Mouse (Mus musculus): ENCODE results near the gene Ubr4. TPM values are rescaled to one million over a fixed set of nuclear protein-coding genes. Genes with fewer than 3 reads are reported as not detected.

The Ubr4 gene
- 100 to 1,000 TPM; 109 to 115 TPM for total RNA-seq (2021)
- long read RNA-seq, experiment 1, partial matches to known transcripts: 25 of 27 reads
- long read RNA-seq, experiment 1, other reads (novel, unspliced or antisense): 2 of 27 reads
- long read RNA-seq, experiment 2, partial matches to known transcripts: 28 of 33 reads
- long read RNA-seq, experiment 2, other reads (novel, unspliced or antisense): 5 of 33 reads

DNA sequence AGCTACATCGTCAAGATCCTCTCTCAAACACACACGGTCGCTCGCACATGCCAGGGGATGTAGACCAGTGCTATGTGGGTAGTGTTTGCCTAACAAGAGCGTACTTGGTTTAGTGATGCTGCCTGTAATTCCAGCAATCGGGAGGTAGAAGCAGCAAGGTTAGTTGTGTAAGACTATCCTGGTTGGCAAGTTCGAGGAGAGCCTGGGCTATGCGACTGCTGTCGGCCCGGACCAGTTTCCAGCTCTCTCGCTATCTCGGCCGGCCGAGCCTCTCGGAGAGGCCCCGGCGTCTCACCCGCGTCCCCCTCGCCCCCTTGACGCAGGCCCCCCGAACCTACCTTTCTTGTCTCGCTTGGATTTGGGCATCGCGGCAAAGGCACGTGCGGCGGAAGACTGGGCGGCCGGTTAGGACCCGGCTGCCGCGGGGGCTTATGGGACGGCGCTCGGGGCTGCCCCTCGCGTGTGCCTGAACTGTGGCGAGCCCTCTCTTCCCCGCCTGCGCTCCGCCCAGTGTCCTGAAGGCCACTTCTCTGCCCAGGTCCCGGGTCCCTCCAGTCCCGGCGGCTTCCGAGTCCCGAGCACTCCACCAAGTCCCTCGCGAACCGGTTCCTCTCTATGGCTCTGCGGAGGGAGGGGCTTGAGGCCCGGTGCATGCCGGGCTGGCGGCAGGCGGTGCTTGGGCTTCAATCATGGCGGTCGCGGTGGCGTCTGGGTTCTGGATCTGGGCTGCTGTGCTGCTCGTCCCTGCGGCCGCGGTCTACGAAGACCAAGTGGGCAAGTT, at the start of gene Ubr4, which contains the start of the genes Mrto4 and Emc1:
TSS of gene Ubr4 (plus strand) at position 679 of the 781 bp plus-strand sequence.
TSS of gene Mrto4 (minus strand) at position 646 of the 781 bp plus-strand sequence.
TSS of gene Emc1 (plus strand) at position 657 of the 781 bp plus-strand sequence.
- peak; percentile 81 for DNase-seq (ENCODE audit: low spot score)

DNA sequence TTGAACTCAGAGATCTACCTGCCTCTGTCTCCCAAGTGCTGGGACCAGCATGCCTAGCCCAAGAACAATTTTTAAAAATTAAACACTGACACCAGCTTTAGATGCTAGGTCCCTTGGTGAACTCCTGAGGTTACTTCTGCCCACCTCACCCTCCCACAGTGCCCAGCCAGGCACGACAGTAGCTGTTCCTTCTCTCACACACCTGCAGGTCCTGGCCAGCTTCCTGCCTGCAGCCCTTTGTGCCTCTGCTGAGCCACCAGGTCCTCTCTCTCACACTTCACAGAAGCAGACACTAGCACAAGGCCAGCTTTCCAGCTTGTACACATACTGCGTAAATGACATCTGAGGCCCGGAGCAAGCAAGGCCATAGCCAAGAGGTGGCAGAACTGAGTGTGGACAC, 46.9 kb upstream of the Ubr4 start:
- no peak for DNase-seq (ENCODE audit: low spot score)

DNA sequence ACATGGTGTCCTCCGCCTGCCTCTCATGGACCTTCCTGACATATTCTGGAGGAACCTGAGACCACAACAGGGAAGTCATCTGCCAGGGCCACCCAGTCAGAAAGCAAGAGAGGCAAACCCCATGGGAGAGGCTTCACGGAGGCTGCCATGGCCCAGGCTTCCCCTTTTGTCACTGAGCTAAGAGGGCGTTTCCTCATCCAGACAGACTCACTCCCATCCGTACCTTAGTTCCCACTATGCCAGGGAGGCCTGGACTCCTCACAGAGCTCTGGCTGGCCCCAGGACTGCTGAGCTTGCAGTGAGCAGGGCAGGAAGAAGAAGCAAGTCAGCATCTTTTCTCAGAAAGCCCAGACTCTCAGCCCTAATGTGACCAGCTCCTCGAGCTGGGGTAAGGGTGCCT, 44.5 kb upstream of the Ubr4 start:
- no peak for DNase-seq (ENCODE audit: low spot score)

DNA sequence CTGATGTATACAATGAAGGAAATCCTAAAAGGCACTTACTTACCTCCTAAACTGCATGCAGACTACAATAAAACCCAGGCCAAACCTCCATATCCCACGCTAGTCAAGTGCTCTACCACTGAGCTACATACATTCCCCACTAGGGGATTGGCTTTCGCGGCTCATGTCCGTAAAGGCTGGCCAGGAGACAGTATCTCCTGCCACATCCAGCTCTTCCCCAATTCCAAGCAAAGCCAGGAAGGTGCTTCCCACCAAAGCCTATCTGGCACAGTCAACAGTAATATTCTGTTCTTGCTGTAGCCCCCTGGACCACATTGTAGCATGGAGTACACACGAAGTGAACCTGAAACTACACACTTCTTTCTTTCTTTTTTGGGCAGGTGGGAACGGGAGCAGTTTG, 42.8 kb upstream of the Ubr4 start:
- DNase-seq (ENCODE audit: low spot score): no peak

DNA sequence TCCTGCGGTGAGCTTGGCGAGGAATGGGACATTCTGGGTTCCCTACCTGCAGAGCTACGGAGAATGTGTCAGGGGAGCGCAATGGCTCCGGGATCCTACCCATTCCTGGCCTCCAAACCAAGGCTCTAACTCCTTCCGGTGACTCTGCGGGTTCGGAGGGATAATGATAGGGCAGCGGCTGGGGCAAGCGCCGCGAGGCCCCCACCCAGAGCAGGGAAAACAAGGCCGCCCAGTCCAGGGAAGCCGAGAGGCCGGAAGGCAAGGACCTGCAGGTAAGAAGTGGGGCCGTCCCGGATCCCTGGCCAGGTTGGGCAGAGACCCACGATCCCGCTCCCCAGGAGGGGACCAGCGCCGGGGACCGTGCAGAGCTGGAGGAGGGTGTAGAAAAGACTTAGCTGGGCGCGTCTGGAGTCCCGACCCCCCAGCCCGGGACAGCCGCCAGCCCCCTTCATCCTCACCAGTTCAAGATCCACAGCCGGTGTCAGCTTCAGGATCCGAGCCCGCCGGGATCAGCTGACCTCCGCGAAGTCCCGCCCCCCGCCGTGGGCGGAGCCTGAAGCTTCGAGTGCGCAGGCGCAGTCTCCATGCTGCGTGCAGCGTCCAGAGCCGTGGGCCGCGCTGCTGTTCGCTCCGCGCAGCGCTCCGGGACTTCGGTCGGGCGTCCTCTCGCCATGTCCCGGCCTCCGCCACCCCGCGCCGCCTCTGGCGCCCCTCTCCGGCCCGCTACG, 42.1 kb upstream of the Ubr4 start, which contains the start of the genes Pqlc2 and Akr7a5:
TSS of gene Pqlc2 (minus strand) at position 538 of the 728 bp plus-strand sequence.
TSS of gene Akr7a5 (plus strand) at position 574 of the 728 bp plus-strand sequence.
- peak; percentile 98 for DNase-seq (ENCODE audit: low spot score)

DNA sequence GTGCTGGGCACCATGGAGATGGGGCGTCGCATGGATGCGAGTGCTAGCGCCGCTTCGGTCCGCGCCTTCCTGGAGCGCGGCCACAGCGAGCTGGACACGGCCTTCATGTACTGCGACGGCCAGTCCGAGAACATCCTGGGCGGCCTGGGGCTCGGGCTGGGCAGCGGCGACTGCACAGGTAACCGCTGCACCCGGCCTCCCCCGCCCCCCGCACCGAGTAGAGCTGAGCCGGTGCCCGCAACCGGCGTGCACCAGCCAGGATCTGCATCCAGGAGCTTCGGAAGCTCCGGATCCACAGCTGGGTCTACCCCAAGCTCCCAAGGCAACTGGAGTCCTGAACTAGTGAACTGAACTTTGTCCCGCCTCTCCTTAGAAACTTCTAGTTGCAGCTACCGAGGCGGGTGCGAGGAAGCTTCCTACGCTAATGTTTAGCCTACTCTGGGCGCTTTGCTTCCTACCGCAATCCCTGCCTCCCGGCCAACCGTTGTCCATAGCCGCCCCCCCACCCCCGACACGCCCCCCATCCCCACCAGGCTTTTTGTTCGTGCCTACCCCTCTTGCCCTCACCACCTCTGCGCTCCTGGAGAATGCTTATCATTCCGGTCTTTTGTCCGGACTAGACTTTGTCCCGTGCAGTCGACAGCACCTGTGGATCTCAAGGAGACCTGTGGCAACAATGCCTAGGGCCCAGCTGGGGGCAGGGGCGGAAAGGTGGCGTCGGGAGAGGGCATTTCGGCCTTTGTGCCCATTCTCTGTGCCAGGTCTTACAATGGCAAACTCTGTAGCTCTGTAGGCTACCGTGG, 41.3 kb upstream of the Ubr4 start:
- no peak for DNase-seq (ENCODE audit: low spot score)

DNA sequence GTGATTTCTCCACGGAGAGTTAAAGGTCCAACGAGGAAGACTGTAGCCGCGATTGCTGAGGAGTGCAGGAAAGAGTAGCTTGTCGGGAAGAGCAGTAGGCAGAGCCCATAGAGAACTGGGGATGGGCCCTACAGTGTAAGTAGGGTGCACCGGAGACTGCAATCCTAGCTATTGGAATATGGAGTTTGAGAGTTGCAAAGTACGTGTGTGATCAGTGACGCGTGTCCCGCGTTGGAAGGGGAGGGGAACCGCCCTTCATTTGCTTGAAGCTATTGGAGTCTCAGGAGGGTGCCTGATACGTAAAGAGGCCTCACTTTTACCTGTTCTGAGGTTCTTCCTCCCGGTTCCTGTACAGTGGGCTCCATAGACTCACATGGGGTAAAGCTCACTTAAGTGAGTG, 40.7 kb upstream of the Ubr4 start:
- no peak for DNase-seq (ENCODE audit: low spot score)

DNA sequence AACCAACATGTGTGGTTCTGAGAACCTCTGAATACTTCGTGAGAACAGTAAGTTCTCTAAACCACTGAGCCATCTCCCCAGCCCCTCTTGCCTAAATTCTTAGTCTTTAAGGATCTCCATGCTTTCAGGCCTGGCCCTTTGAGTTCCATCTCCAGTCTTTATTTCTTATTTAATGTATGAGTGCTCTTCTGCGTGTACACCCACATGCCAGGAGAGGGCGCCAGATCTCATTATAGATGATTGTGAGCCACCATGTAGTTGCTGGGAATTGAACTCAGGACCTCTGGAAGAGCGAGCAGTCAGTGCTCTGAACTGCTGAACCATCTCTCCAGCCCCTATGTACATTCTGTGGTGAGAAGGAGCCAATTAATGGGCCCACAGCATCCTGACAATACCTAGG, 39.8 kb upstream of the Ubr4 start:
- peak; percentile 27 for DNase-seq (ENCODE audit: low spot score)

DNA sequence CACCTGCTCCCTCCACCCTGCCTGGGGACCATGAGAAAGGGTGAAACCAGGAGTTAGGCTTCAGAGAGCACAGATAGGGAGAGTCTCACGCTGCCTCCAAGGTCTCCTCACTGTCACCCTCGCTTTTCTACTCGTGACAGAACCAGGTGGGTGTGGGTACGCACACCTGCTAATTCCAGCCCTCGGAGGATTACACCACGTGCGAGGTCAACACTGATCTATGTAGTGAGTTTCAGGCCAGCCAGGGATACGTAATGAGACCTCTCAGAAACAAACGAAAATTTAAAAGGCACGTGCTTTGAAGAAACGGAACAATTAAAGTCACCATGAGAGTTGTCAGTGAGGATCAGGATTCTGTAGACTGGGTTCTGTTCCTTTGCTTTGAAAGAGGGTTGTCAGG, 34.0 kb upstream of the Ubr4 start:
- no peak for DNase-seq (ENCODE audit: low spot score)

DNA sequence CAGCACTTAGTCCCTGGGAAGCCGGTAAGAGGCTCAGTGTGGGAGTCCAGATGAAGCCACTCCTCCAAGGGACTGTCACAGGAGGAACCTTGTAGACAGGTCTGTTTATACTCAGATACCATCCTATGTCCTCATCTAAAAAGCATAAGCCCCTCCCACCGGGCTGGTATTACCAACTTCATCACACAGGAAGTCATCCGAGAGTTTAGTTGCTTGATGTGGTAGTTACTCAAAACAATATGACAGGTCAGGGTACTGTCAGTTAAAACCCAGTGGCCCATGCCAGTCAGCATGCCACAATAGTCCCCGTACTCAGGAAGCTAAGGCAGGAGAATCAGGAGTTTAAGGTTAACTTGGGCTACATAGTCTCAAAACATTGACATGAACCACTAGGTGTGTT, 32.7 kb upstream of the Ubr4 start:
- no peak for DNase-seq (ENCODE audit: low spot score)

DNA sequence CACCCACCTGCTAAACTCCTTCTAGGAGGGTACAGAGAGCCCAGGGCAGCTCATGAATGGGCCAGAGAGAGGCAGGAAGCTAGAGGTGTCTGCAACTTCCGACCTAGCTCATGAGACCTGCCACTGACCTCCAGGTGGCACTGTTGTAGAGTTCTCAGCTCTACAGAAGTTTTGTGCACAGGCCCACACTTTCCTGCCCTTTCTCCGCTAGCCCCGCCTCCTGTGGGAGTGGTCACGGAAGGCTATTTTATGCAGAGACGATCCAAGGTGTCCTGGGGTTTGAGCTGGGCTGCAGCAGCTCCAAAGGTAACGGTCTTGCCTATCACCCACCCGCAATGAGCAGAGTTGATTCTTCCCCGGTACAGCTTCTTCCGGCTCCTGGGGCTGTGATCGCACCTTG, 21.8 kb upstream of the Ubr4 start:
- peak; percentile 68 for DNase-seq (ENCODE audit: low spot score)

DNA sequence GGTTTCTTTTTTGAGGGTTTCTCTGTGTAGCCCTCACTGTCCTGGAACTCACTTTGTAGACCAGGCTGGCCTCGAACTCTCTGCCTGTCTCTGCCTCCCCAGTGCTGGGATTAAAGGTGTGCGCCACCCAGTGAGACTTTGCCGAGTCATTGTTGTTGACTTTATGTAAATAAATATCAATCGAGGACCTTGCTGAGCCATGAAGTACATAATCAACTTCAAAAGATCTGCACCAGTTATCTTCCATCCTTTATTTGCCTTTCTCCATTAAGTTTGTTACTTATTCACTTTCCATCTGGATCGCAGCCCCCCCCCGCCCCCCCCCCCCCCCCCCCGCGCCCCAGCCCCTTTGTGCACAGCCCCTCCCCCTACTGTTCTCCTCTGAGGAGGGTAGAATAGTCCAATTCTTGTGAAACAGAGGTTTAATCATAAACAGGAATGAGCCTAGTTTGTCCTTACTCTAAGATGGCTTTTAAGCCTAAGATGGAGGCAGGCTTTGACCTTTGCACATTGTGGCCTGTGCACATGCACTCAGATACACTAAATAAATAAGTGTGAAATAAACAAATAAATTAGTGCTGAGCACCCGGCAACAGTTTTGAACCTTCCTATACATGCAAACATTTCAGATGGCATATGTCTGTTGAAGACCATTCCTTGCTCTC, 17.6 kb upstream of the Ubr4 start:
- no peak for DNase-seq (ENCODE audit: low spot score)

DNA sequence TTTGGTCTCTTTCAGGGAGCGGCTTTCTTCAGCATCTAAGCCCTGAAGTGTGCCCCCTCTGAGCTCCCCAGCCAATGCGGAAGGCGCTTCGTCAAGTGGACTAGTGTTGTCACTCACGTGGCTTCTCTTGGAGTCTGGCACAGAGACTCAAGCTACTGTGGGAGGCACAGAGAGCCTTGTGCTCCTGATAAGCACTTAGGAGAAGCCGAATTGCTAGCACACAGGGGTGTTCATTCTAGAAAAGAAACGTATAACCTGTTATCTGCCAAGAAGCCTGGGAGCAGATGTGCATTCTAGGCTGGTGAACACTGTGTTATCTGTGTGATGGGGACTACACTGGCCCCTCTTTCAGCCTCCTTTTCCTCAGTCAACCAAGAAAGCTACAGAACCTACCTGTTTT, 16.9 kb upstream of the Ubr4 start:
- no peak for DNase-seq (ENCODE audit: low spot score)

DNA sequence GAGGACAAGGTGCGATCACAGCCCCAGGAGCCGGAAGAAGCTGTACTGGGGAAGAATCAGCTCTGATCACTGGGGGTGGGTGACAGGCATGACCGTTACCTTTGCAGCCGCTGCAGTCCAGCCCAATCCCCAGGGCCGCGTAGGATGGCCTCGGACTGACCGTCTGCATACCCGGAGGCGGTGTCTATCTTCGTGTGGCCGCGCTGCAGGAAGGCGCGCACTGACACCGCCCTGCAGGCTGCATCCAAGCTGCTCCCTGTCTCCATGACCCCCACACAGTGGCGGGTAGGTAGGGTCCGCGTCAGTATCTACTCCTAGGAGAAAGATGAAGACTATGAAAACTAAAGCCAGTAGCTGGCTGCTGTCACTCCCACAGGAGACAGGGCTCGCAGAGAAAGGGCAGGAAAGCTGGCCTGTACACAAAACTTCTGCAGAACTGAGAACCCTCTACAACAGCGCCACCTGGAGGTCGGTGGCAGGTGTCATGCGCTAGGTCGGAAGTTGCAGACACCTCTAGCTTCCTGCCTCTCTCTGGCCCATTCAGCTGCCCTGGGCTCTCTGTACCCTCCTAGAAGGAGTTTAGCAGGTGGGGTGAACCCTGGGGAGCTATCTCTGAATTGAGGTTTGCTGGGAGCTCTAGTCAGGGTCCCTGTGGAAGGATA, 15.5 kb upstream of the Ubr4 start:
- peak; percentile 73 for DNase-seq (ENCODE audit: low spot score)

DNA sequence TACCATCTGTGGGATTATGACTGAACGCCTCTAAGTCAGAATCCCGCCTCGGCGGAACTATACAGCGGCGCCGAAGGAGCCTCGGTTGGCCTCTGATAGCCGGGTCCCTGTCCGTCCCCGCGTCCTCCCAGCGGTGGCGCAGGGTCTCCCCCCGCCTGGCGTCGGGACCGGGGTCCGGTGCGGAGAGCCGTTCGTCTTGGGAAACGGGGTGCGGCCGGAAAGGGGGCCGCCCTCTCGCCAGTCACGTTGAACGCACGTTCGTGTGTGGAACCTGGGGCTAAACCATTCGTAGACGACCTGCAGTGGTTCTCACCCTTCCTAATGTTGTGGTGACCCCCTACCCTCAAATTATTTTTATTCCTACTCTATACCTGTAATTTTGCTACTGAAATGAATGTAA, 14.3 kb upstream of the Ubr4 start:
- no peak for DNase-seq (ENCODE audit: low spot score)

DNA sequence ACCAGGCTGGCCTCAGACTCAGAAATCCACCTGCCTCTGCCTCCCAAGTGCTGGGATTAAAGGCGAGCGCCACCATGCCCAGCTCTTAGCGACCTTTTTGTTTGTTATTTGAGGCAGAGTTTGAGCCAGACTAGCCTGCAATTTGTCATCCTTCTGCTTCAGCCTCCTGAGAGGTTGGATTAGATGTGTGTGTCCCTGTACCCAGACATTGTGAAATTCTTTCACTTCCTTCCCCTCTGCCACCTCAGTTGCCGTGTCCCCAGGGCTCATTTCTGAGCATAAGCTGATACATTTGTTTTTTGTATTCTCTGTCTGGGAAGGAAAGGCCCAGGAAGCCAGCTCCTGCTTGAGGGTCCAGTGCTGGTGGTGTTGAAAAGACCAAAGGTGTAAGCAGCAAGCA, 11.6 kb upstream of the Ubr4 start:
- no peak for DNase-seq (ENCODE audit: low spot score)

DNA sequence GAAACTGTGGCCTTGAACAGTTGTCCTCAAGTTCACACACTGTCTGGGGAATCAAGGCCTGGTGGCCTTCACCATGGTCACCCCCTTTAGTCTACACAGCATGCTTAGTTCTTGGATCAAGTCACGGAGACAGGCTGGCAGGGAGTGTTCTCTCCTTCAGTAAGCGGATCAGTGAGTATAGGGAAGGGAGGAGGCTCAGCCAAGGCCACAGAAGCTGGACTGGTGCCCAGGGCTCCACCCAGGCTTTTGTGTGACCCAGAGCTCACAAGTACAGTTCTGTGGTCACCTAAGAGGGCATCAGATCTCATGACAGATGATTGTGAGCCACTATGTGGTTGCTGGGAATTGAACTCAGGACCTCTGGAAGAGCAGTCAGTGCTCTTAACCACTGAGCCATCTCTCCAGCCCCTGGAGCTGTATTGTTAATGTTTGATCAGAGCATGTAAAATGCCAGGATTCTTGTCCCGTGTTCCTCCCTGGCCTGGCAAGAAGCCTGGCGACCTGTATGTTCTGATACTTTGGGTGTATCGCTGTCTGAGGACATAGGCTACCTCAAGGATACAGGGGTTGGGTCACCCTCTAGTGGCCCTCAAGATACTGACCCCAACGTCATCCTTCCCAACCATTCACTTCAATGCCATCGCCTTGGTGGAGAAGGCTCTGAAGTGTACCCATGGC, 10.7 kb upstream of the Ubr4 start:
- DNase-seq (ENCODE audit: low spot score): no peak

DNA sequence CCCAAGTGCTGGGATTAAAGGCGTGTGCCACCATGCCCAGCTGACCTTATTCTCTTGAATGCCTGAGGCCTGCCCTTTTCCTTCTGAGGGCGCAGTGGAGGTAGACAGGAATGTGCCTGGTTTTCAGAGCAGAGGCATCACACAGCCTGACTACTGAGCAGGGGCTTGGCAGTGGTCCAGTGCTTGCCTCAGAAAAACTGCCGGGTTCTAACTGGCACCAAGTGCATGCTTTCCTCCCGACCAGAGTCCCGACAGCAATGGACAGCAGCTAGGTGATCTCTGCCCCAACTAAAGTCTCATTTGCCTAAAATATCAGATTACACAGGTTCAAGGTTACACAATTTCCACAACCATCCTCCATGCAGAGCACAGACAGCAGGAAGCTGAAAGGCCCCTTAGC, 8.7 kb upstream of the Ubr4 start:
- no peak for DNase-seq (ENCODE audit: low spot score)

DNA sequence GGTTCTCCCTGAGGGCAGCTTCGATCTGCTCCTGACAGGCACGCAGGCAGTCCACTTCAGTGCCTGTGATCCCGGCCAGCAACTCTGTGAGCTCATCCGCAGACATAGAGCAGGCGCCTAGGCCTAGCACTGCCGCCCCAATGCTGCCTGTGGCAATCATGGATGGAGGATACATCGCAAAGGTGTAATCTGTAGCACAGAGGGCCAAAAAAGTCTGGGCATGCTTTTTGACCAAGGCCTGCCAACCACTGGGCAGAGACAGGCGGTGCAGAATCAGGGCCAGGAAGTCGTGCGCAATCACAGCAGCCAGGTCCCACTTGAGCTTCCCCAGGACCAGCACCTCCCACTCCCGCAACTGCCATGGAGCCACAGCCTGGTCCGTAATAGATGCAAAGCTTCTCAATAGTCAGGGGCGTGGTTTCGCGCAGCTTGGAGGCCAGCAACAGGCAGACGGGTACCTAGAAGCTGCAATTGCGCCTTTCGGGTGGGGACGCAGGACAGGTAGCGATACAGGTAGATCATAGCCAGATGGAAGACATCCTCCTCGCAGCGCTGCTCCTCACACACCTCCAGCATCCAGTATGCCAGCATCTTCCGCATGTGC, 6.9 kb upstream of the Ubr4 start:
- DNase-seq (ENCODE audit: low spot score): no peak
